ENCODE assay signal across 23 mouse cellular contexts in genomic region chr16:34813570-34813969, GRCm38 (mm10).
A peak's percentile ranks its signal among the peaks of the same experiment; 100 is the strongest.
DNase-seq lines count a peak whose midpoint lies in the region; ATAC-seq lines count a peak whose summit lies in the region.
"Had no signal": no experiment of that assay in that cellular context is flagged by ENCODE, and none has a peak within 500 bp of the region (broad histone marks: within the 10 kb centered on the region; RNA-seq: fewer than 3 reads in every experiment).

No protein-coding gene starts in this region.

- ATAC-seq in frontal cortex, adult (ENCODE audit: low TSS enrichment) = 0 out of 2 replicates have a peak, but pooled peaks have one; percentile 55
- peak; percentile 84 for ATAC-seq in megakaryocyte, adult 5-6 weeks (ENCODE audit: poor library complexity, severe bottlenecking)
- ATAC-seq: forebrain, embryonic 14.5 days; forebrain, embryonic 16.5 days had no signal

- WGBS in heart, embryonic 10.5 days = 71% methylated on average over 3 of the region's 3 CpGs

- no peak for DNase-seq in frontal cortex, postnatal 14 days (ENCODE audit: low spot score in 2 of 2)
- peak; percentile 8 for DNase-seq in telencephalon, adult 2 months (ENCODE audit: low read depth, low spot score)
- DNase-seq in heart, embryonic 10.5 days (ENCODE audit: low spot score) = no peak
- no peak for DNase-seq in kidney, postnatal 4 days
- DNase-seq: adrenal gland, adult 2 months; adrenal gland, postnatal 10 days; adrenal gland, postnatal 25 days; cerebellum, adult 11 months; cerebellum, adult 18-20 months; cerebellum, adult 8-10 months; cerebellum, adult 9-11 months; cerebellum, postnatal 14 days; cerebellum, postnatal 36 days; embryo, embryonic 11 days had no signal

- no peak overlapping the region for H3K4me3 ChIP-seq in heart, embryonic 10.5 days
- H3K4me3 ChIP-seq: embryonic facial prominence, embryonic 13.5 days; embryonic facial prominence, embryonic 15.5 days; erythroblast, embryonic 14.5 days; forebrain, embryonic 10.5 days; forebrain, embryonic 12.5 days had no signal

- no peak overlapping the region for H3K27ac ChIP-seq in heart, embryonic 10.5 days
- H3K27ac ChIP-seq: embryonic facial prominence, embryonic 13.5 days; embryonic facial prominence, embryonic 15.5 days; forebrain, embryonic 10.5 days; forebrain, embryonic 12.5 days had no signal

- peaks cover 14% of the 10 kb centered on the region; the same call in 1 of the 2 replicates for H3K4me1 ChIP-seq in heart, embryonic 10.5 days
- H3K4me1 ChIP-seq: embryonic facial prominence, embryonic 15.5 days; forebrain, embryonic 12.5 days had no signal

- no peaks in the 10 kb centered on the region for H3K36me3 ChIP-seq in heart, embryonic 10.5 days
- H3K36me3 ChIP-seq: embryonic facial prominence, embryonic 13.5 days; embryonic facial prominence, embryonic 15.5 days; forebrain, embryonic 12.5 days had no signal

- no peaks in the 10 kb centered on the region for H3K9me3 ChIP-seq in heart, embryonic 10.5 days
- H3K9me3 ChIP-seq: embryonic facial prominence, embryonic 13.5 days; embryonic facial prominence, embryonic 15.5 days had no signal

- H3K27me3 ChIP-seq in heart, embryonic 10.5 days (ENCODE audit: insufficient read depth, poor library complexity, severe bottlenecking) = no peaks in the 10 kb centered on the region
- H3K27me3 ChIP-seq: forebrain, embryonic 12.5 days had no signal
